Mouse (Mus musculus): ENCODE results near the gene Gstm4. TPM values are rescaled to one million over a fixed set of nuclear protein-coding genes. Genes with fewer than 3 reads are reported as not detected.
"Not testable (repeated sequence)": the region's sequence is repeated elsewhere in the genome, so short reads cannot be mapped to it uniquely, and the experiment has no call there.

Gene Gstm4
- polyA plus RNA-seq, 1 experiment = 0.39 TPM

GRCm38 (mm10) chr3:108028641-108029365 lies 15.9 kb downstream of the Gstm4 start:
- Histone ChIP-seq H3K27me3 (ENCODE audit: control insufficient read depth, insufficient read depth, insufficient read length) (peaks cover 32% of the 10 kb centered on the region), H3K36me3 (ENCODE audit: control insufficient read depth, insufficient read depth) (no peaks in the 10 kb centered on the region), H3K79me3 (ENCODE audit: low read depth) (no peaks in the 10 kb centered on the region), H3K4me3 (ENCODE audit: insufficient read depth, poor library complexity, severe bottlenecking) (no peak overlapping the region), H3ac (ENCODE audit: control insufficient read depth, insufficient read length, low read depth) (no peak overlapping the region), H3K79me2 (ENCODE audit: control insufficient read depth, insufficient read depth) (no peaks in the 10 kb centered on the region)
- no peak for TF ChIP-seq CTCF (IDR thresholded peaks at IDR 0.05; ENCODE audit: control insufficient read depth, insufficient read depth, insufficient read length)
- TF ChIP-seq MYOD1 (IDR thresholded peaks at IDR 0.05; ENCODE audit: control insufficient read depth, insufficient read length, low read depth) = no peak
- TF ChIP-seq CEBPB (IDR thresholded peaks at IDR 0.05; ENCODE audit: low read depth) = no peak
- TF ChIP-seq MAX (IDR thresholded peaks at IDR 0.05) = no peak
- TF ChIP-seq USF1 (IDR thresholded peaks at IDR 0.05; ENCODE audit: low read depth) = no peak
- TF ChIP-seq FOSL1 (IDR thresholded peaks at IDR 0.05; ENCODE audit: insufficient read depth, low read length, poor library complexity, severe bottlenecking) = no peak
- no peak for TF ChIP-seq MYOG (IDR thresholded peaks at IDR 0.05; ENCODE audit: control insufficient read depth, extremely low read depth, insufficient read length)

GRCm38 (mm10) chr3:108026597-108026996 lies 18.1 kb downstream of the Gstm4 start:
- peaks cover 42% of the 10 kb centered on the region for H3K27me3 ChIP-seq (ENCODE audit: control insufficient read depth, insufficient read depth, insufficient read length)
- no peaks in the 10 kb centered on the region for H3K79me2 ChIP-seq (ENCODE audit: control insufficient read depth, insufficient read depth)
- H3ac ChIP-seq (ENCODE audit: control insufficient read depth, insufficient read length, low read depth) = no peak overlapping the region
- no peak overlapping the region for H3K4me3 ChIP-seq (ENCODE audit: insufficient read depth, poor library complexity, severe bottlenecking)
- no peak for TF ChIP-seq FOSL1 (IDR thresholded peaks at IDR 0.05; ENCODE audit: insufficient read depth, low read length, poor library complexity, severe bottlenecking)
- TF ChIP-seq CTCF (IDR thresholded peaks at IDR 0.05; ENCODE audit: control insufficient read depth, insufficient read depth, insufficient read length) = no peak
- H3K79me3 ChIP-seq (ENCODE audit: low read depth) = no peaks in the 10 kb centered on the region
- no peaks in the 10 kb centered on the region for H3K36me3 ChIP-seq (ENCODE audit: control insufficient read depth, insufficient read depth)

GRCm38 (mm10) chr3:108026049-108026448 lies 18.6 kb downstream of the Gstm4 start:
- Histone ChIP-seq H3K4me3 (ENCODE audit: insufficient read depth, poor library complexity, severe bottlenecking) (no peak overlapping the region), H3K27me3 (ENCODE audit: control insufficient read depth, insufficient read depth, insufficient read length) (peaks cover 41% of the 10 kb centered on the region), H3K79me2 (ENCODE audit: control insufficient read depth, insufficient read depth) (no peaks in the 10 kb centered on the region), H3ac (ENCODE audit: control insufficient read depth, insufficient read length, low read depth) (no peak overlapping the region), H3K36me3 (ENCODE audit: control insufficient read depth, insufficient read depth) (no peaks in the 10 kb centered on the region), H3K79me3 (ENCODE audit: low read depth) (no peaks in the 10 kb centered on the region)
- no peak for TF ChIP-seq MYOD1 (IDR thresholded peaks at IDR 0.05; ENCODE audit: control insufficient read depth, insufficient read length, low read depth)
- TF ChIP-seq MAX (IDR thresholded peaks at IDR 0.05) = no peak
- no peak for TF ChIP-seq USF1 (IDR thresholded peaks at IDR 0.05; ENCODE audit: low read depth)

GRCm38 (mm10) chr3:108025318-108025717 lies 19.4 kb downstream of the Gstm4 start:
- H3K27me3 ChIP-seq (ENCODE audit: control insufficient read depth, insufficient read depth, insufficient read length) = peaks cover 37% of the 10 kb centered on the region
- H3K79me3 ChIP-seq (ENCODE audit: low read depth) = no peaks in the 10 kb centered on the region
- H3K79me2 ChIP-seq (ENCODE audit: control insufficient read depth, insufficient read depth) = no peaks in the 10 kb centered on the region
- H3K4me3 ChIP-seq (ENCODE audit: insufficient read depth, poor library complexity, severe bottlenecking) = no peak overlapping the region
- no peak for TF ChIP-seq CTCF (IDR thresholded peaks at IDR 0.05; ENCODE audit: control insufficient read depth, insufficient read depth, insufficient read length)
- TF ChIP-seq FOSL1 (IDR thresholded peaks at IDR 0.05; ENCODE audit: insufficient read depth, low read length, poor library complexity, severe bottlenecking) = no peak
- no peak for TF ChIP-seq MYOD1 (IDR thresholded peaks at IDR 0.05; ENCODE audit: control insufficient read depth, insufficient read length, low read depth)
- no peak for TF ChIP-seq USF1 (IDR thresholded peaks at IDR 0.05; ENCODE audit: low read depth)
- TF ChIP-seq MAX (IDR thresholded peaks at IDR 0.05) = no peak
- no peaks in the 10 kb centered on the region for H3K36me3 ChIP-seq (ENCODE audit: control insufficient read depth, insufficient read depth)
- H3ac ChIP-seq (ENCODE audit: control insufficient read depth, insufficient read length, low read depth) = no peak overlapping the region

- Histone ChIP-seq H3K79me3 (ENCODE audit: low read depth) (no peaks in the 10 kb centered on the region), H3ac (ENCODE audit: control insufficient read depth, insufficient read length, low read depth) (no peak overlapping the region), H3K36me3 (ENCODE audit: control insufficient read depth, insufficient read depth) (no peaks in the 10 kb centered on the region), H3K79me2 (ENCODE audit: control insufficient read depth, insufficient read depth) (no peaks in the 10 kb centered on the region), H3K27me3 (ENCODE audit: control insufficient read depth, insufficient read depth, insufficient read length) (peaks cover 26% of the 10 kb centered on the region), H3K4me3 (ENCODE audit: insufficient read depth, poor library complexity, severe bottlenecking) (no peak overlapping the region)
- TF ChIP-seq FOSL1 (IDR thresholded peaks at IDR 0.05; ENCODE audit: insufficient read depth, low read length, poor library complexity, severe bottlenecking) (no peak), MAX (IDR thresholded peaks at IDR 0.05) (no peak), MYOG (IDR thresholded peaks at IDR 0.05; ENCODE audit: control insufficient read depth, extremely low read depth, insufficient read length) (no peak), CTCF (IDR thresholded peaks at IDR 0.05; ENCODE audit: control insufficient read depth, insufficient read depth, insufficient read length) (no peak), CEBPB (IDR thresholded peaks at IDR 0.05; ENCODE audit: low read depth) (no peak), MYOD1 (IDR thresholded peaks at IDR 0.05; ENCODE audit: control insufficient read depth, insufficient read length, low read depth) (no peak), USF1 (IDR thresholded peaks at IDR 0.05; ENCODE audit: low read depth) (no peak)
Measured at GRCm38 (mm10) chr3:108022650-108023049, 22.0 kb downstream of the Gstm4 start.

- not testable (repeated sequence) for H3ac ChIP-seq (ENCODE audit: control insufficient read depth, insufficient read length, low read depth); H3K79me2 ChIP-seq (ENCODE audit: control insufficient read depth, insufficient read depth); H3K36me3 ChIP-seq (ENCODE audit: control insufficient read depth, insufficient read depth); H3K79me3 ChIP-seq (ENCODE audit: low read depth); H3K4me3 ChIP-seq (ENCODE audit: insufficient read depth, poor library complexity, severe bottlenecking)
- peaks cover 22% of the 10 kb centered on the region for H3K27me3 ChIP-seq (ENCODE audit: control insufficient read depth, insufficient read depth, insufficient read length)
Measured at GRCm38 (mm10) chr3:108020351-108021022, 24.2 kb downstream of the Gstm4 start.

- H3K79me2 ChIP-seq (ENCODE audit: control insufficient read depth, insufficient read depth) = not testable (repeated sequence)
Measured at GRCm38 (mm10) chr3:108019226-108019625, 25.5 kb downstream of the Gstm4 start.

More at GRCm38 (mm10) chr3:108019226-108019625, 25.5 kb downstream of the Gstm4 start:
- peaks cover 19% of the 10 kb centered on the region for H3K27me3 ChIP-seq (ENCODE audit: control insufficient read depth, insufficient read depth, insufficient read length)
- not testable (repeated sequence) for H3K36me3 ChIP-seq (ENCODE audit: control insufficient read depth, insufficient read depth); H3K4me3 ChIP-seq (ENCODE audit: insufficient read depth, poor library complexity, severe bottlenecking); H3ac ChIP-seq (ENCODE audit: control insufficient read depth, insufficient read length, low read depth); H3K79me3 ChIP-seq (ENCODE audit: low read depth)

Data from C2C12 (cell line).